Mouse (Mus musculus) limb, embryonic 10.5 days (tissue): ENCODE measurements around the gene Clec3a. TPM values are rescaled to one million over a fixed set of nuclear protein-coding genes. Genes with fewer than 3 reads are reported as not detected.

Source experiments
- DNase-seq: peaks from one replicate; pipeline ENCODE4 v3.0.0-alpha.2; 2017; ENCODE audit warnings: low spot score
- H3K27ac ChIP-seq: fragments of 300-500 bp; sonication (generic); 2 replicates; pipeline ENCODE4 v1.5.1; 2016; ENCODE audit warnings: mild to moderate bottlenecking
- H3K27me3 ChIP-seq: fragments of 300-500 bp; sonication (generic); 2 replicates; pipeline ENCODE4 v1.6.1; 2016; ENCODE audit warnings: low read depth, mild to moderate bottlenecking; ENCODE audit not compliant: poor library complexity, severe bottlenecking
- H3K36me3 ChIP-seq: fragments of 300-500 bp; sonication (generic); 2 replicates; pipeline ENCODE4 v1.6.1; 2016; ENCODE audit warnings: mild to moderate bottlenecking, moderate library complexity
- H3K4me1 ChIP-seq: fragments of 300-500 bp; sonication (generic); 2 replicates; pipeline ENCODE4 v1.6.1; 2016
- H3K4me3 ChIP-seq: fragments of 300-500 bp; sonication (generic); 2 replicates; pipeline ENCODE4 v1.5.1; 2016; ENCODE audit warnings: mild to moderate bottlenecking, moderate library complexity
- H3K9me3 ChIP-seq: fragments of 300-500 bp; sonication (generic); replicated peaks from 2 replicates; pipeline ENCODE4 v1.6.1; 2016; ENCODE audit warnings: mild to moderate bottlenecking
- WGBS: fragments of 180-500 bp; shearing (Covaris S2); methylation state at CpG from one replicate; pipeline ENCODE4 v1.1.7; 2016; 5-methylcytosine and 5-hydroxymethylcytosine counted together
- polyA plus RNA-seq: library from polyadenylated mRNA; unstranded; fragments of >200 nt; fragmentation: Nextera tagmentation; extraction: Ambion mirVana; gene quantifications from 2 replicates; pipeline ENCODE4 v1.2.1, GENCODE M21; 2016

Gene Clec3a
- polyA plus RNA-seq = not detected in 2 replicates

DNA sequence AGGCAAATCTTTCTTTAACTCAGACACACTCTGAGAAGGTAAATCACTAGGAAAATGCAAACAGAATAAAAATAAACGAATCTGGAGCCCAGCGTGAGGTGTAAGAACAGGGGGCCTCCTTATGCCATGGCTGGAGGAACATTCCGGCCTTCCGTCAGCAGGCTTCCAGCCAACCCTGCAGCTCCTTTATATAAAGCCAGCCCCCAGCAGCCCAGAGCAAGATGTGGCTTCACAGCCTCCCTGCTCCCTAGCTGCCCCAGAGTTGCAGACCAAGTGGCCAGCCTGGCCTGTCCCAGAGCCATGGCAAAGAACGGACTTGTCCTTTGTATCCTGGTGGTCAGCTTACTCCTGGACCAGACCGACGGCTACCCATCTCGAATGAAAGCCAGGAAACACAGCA, at the start of gene Clec3a:
TSS of gene Clec3a (plus strand) at position 301 of the 400 bp plus-strand sequence.
- H3K4me3 ChIP-seq = no peak within 1 kb of the TSS
- H3K27me3 ChIP-seq = no peaks in the 10 kb centered on the region
- no peaks in the 10 kb centered on the region for H3K36me3 ChIP-seq
- no peaks in the 10 kb centered on the region for H3K4me1 ChIP-seq
- 91% methylated on average over 8 of the region's 8 CpGs for WGBS
- H3K9me3 ChIP-seq = no peaks in the 10 kb centered on the region
- DNase-seq = no peak
- no peak within 1 kb of the TSS for H3K27ac ChIP-seq

GRCm38 (mm10) chr8:114369038-114369976, 48.6 kb upstream of the Clec3a start:
- Histone ChIP-seq H3K27ac (no peak overlapping the region), H3K36me3 (no peaks in the 10 kb centered on the region), H3K4me1 (peaks cover under 1% of the 10 kb centered on the region; the same call in 1 of the 2 replicates), H3K4me3 (no peak overlapping the region), H3K27me3 (no peaks in the 10 kb centered on the region), H3K9me3 (no peaks in the 10 kb centered on the region)
- DNase-seq = peak; percentile 86
- WGBS = 40% methylated on average over 27 of the region's 27 CpGs

DNA sequence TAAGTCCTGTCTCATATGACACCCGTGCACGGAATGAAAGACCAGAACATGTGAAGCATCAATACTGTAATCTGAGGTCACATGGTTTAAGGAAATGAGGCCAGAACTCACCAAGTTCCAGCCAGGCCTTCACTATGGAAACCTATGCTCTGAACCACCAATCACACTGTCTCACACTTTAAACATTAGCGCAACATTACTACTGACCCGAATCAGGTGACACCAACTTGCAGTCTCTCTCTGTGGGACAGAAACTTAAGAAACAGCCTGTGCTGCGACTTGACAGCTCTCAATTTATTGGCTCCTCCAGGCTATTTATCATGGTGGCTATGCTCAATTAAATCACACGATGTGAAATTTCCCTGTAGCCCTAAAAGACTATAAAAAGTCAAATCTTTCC, 43.5 kb upstream of the Clec3a start:
- no peak for DNase-seq
- no peak overlapping the region for H3K27ac ChIP-seq
- no peaks in the 10 kb centered on the region for H3K36me3 ChIP-seq
- no peaks in the 10 kb centered on the region for H3K9me3 ChIP-seq
- H3K4me1 ChIP-seq = peaks cover 6% of the 10 kb centered on the region
- no peaks in the 10 kb centered on the region for H3K27me3 ChIP-seq
- no peak overlapping the region for H3K4me3 ChIP-seq
- WGBS = 75% methylated on average over 6 of the region's 6 CpGs

- 82% methylated on average over 3 of the region's 3 CpGs for WGBS
- Histone ChIP-seq H3K9me3 (no peaks in the 10 kb centered on the region), H3K27ac (no peak overlapping the region), H3K27me3 (no peaks in the 10 kb centered on the region), H3K4me3 (no peak overlapping the region), H3K36me3 (no peaks in the 10 kb centered on the region), H3K4me1 (no peaks in the 10 kb centered on the region)
- no peak for DNase-seq
These were observed 33.7 kb upstream of the Clec3a start for GRCm38 (mm10) chr8:114384189-114384588.

GRCm38 (mm10) chr8:114387494-114387893, 30.4 kb upstream of the Clec3a start:
- DNase-seq = no peak
- H3K9me3 ChIP-seq = no peaks in the 10 kb centered on the region
- H3K4me1 ChIP-seq = no peaks in the 10 kb centered on the region
- 80% methylated on average over 4 of the region's 4 CpGs for WGBS
- no peak overlapping the region for H3K27ac ChIP-seq
- no peak overlapping the region for H3K4me3 ChIP-seq
- H3K27me3 ChIP-seq = no peaks in the 10 kb centered on the region
- H3K36me3 ChIP-seq = no peaks in the 10 kb centered on the region

DNA sequence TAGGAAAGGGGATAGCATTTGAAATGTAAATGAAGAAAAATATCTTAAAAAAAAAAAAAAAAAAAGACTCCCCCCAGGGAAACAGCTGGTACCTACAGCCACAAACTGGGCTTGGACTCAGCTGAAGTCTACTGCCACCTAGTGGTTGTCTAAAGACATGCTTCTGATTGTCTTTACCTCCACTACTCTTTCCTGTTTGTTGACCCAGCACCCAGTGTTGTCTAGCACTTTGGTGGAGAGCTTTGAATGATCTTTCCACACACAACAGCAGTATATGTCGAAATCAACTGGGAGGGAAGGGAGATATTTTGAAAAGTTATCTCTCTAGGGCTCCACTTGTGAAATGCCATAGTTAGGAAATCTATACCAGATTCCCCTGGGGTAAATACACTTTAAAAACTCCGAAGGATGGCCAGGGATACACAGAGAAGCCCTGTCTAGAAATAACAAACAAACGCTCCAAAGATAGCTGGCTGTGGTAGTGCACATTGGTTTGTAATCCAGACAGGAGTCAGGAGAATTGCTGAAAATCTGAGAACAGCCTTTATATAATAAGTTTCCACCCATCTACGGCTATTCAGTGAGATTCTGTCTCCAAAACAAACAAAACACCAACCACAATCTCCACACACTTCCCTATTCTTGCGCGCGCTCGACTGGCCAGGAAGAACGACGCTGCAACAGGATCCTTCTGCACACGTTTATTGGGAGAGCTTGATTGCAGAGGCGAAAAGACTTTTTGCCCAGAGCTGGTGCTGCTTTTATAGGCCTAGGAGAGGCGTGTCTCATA, 27.2 kb upstream of the Clec3a start:
- Histone ChIP-seq H3K9me3 (no peaks in the 10 kb centered on the region), H3K4me1 (no peaks in the 10 kb centered on the region), H3K36me3 (no peaks in the 10 kb centered on the region), H3K27me3 (no peaks in the 10 kb centered on the region), H3K4me3 (no peak overlapping the region), H3K27ac (no peak overlapping the region)
- WGBS = 93% methylated on average over 12 of the region's 13 CpGs
- DNase-seq = no peak

DNA sequence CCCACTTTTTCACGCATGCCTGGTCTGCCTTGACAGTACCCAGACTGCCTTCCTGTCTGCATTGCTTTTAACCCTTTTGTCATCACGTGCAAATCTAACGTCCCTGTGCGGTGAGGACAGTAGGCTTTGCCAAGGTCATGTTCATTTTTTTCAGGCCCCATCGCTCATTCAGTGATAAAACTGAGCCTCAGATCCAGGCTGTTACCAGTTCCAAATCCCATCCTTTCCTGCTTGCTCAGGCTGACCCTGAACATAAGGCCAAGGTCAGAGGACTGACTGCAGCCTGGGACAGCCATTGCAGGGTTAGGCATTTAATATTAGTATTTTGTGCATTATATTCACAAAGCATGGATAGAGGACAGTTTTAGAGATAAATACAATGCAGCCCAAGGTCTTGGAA, 19.6 kb upstream of the Clec3a start:
- Histone ChIP-seq H3K36me3 (no peaks in the 10 kb centered on the region), H3K27ac (no peak overlapping the region), H3K4me1 (0 out of 2 replicates have a peak, but pooled peaks cover 3% of the 10 kb centered on the region), H3K4me3 (no peak overlapping the region), H3K27me3 (no peaks in the 10 kb centered on the region), H3K9me3 (no peaks in the 10 kb centered on the region)
- WGBS = 91% methylated on average over 5 of the region's 5 CpGs
- no peak for DNase-seq

DNA sequence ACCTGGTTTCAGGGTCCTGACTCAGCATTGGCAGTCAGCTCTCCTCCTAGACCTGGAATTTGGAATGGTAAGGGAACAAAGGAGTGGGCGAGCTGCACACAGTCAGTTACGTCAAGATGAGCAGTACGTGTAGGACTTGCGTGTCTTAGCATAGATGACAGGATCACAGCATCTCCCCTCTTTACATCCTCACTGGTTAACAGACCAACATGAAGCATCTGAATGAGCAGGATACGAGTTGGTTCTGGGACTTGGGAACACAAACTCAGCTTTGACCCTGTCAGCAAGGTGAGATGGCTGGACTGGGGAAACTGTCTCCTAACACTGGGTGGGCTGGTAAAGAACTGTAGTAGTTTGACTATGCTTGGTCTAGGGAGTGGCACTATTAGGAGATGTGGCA, 18.6 kb upstream of the Clec3a start:
- Histone ChIP-seq H3K27me3 (no peaks in the 10 kb centered on the region), H3K4me1 (0 out of 2 replicates have a peak, but pooled peaks cover 3% of the 10 kb centered on the region), H3K4me3 (no peak overlapping the region), H3K36me3 (no peaks in the 10 kb centered on the region), H3K27ac (no peak overlapping the region), H3K9me3 (no peaks in the 10 kb centered on the region)
- 92% methylated on average over 5 of the region's 5 CpGs for WGBS
- no peak for DNase-seq

DNA sequence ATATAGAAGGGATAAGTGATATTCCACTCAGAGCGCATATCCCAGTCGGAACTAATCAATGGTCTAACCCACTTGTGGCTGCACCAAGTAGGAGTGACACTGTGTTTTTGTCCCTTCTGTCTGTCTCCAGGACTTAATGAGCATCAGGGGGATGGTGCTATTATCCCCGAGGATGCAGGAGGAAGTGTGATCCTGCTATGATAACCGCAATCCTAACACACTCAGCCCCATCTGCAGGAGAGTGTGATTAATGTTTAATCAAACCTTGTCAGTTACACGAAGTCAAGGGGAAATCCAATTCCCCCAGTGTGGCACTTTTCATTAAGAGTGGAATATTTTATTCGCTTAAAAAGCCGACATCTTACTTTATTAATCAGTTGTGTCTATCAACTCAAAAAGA, 16.2 kb upstream of the Clec3a start:
- Histone ChIP-seq H3K9me3 (no peaks in the 10 kb centered on the region), H3K27me3 (no peaks in the 10 kb centered on the region), H3K27ac (no peak overlapping the region), H3K4me3 (no peak overlapping the region), H3K4me1 (0 out of 2 replicates have a peak, but pooled peaks cover 3% of the 10 kb centered on the region), H3K36me3 (no peaks in the 10 kb centered on the region)
- DNase-seq = no peak
- WGBS = 81% methylated on average over 7 of the region's 7 CpGs

DNA sequence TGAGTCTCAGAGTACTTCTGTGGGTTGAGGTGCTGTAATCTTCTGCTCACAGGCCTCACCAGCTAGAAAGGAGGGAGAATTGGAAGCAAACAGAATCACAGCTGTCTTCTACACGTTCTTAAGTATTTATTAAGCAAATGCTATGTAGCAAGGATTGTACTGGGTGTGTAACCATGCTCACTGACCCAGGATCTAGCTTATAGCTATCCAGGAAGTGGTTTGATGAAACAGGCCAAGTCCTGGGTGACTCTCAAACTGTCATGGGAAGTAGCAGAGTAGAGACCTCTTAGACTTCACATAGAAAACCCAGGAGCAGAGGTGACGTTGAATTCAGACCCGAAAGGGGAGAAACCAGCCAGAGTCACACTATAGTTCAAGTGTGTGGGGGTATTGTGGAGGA, 6.5 kb upstream of the Clec3a start:
- no peaks in the 10 kb centered on the region for H3K36me3 ChIP-seq
- WGBS = 81% methylated on average over 3 of the region's 3 CpGs

GRCm38 (mm10) chr8:114418486-114418885, 600 bp downstream of the Clec3a start:
- Histone ChIP-seq H3K36me3 (no peaks in the 10 kb centered on the region), H3K4me3 (no peak overlapping the region), H3K27me3 (no peaks in the 10 kb centered on the region), H3K27ac (no peak overlapping the region), H3K9me3 (no peaks in the 10 kb centered on the region), H3K4me1 (no peaks in the 10 kb centered on the region)
- DNase-seq = no peak
- 86% methylated on average over 5 of the region's 5 CpGs for WGBS

More for the DNA sequence above, 6.5 kb upstream of the Clec3a start:
- Histone ChIP-seq H3K4me1 (no peaks in the 10 kb centered on the region), H3K27ac (no peak overlapping the region), H3K4me3 (no peak overlapping the region), H3K9me3 (no peaks in the 10 kb centered on the region), H3K27me3 (no peaks in the 10 kb centered on the region)
- no peak for DNase-seq

- H3K9me3 ChIP-seq = no peaks in the 10 kb centered on the region
- H3K27ac ChIP-seq = no peak overlapping the region
- 67% methylated on average over 6 of the region's 6 CpGs for WGBS
- DNase-seq = no peak
- no peak overlapping the region for H3K4me3 ChIP-seq
- H3K27me3 ChIP-seq = no peaks in the 10 kb centered on the region
- no peaks in the 10 kb centered on the region for H3K4me1 ChIP-seq
- no peaks in the 10 kb centered on the region for H3K36me3 ChIP-seq
These were observed 1.0 kb downstream of the Clec3a start for GRCm38 (mm10) chr8:114418904-114419303.

DNA sequence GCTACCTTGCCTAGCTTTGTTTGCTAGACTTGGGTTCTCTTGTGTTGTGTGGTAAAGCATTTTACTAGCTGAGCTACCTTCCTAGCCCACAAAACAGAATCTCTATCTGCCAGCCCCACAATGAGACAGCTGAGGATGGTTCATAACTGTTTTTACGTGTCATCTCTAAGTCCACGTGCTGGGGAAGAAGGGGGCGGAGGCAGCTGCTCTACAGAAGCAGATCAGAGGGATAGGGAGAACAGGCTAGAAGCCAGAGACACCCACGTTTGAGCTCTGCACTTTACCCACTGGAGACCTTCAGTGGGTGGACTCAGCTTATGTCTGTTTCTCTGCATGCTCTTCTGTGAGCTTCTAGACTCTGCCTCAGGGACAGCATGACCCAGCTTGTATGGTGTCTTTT, 3.7 kb downstream of the Clec3a start:
- H3K4me1 ChIP-seq = no peaks in the 10 kb centered on the region
- WGBS = 79% methylated on average over 4 of the region's 4 CpGs
- H3K36me3 ChIP-seq = no peaks in the 10 kb centered on the region
- H3K27ac ChIP-seq = no peak overlapping the region
- H3K27me3 ChIP-seq = no peaks in the 10 kb centered on the region
- no peaks in the 10 kb centered on the region for H3K9me3 ChIP-seq
- DNase-seq = no peak
- H3K4me3 ChIP-seq = no peak overlapping the region
